Mouse (Mus musculus) testis, adult 2 months (tissue): ENCODE measurements around the gene Trmt10a. TPM values are rescaled to one million over a fixed set of nuclear protein-coding genes. Genes with fewer than 3 reads are reported as not detected.
A peak's percentile ranks its signal among the peaks of the same experiment; 100 is the strongest.

ENCODE experiments used
- H3K27ac ChIP-seq: fragments of 200-500 bp; 2 replicates; pipeline ENCODE4 v1.5.1; 2012; ENCODE audit warnings: low read depth, low read length; ENCODE audit not compliant: control insufficient read depth, insufficient read depth
- H3K27me3 ChIP-seq: fragments of 200-500 bp; 2 replicates; pipeline ENCODE4 v1.6.1; 2012; ENCODE audit warnings: mild to moderate bottlenecking, low read length, moderate library complexity; ENCODE audit not compliant: control insufficient read depth, insufficient read depth
- H3K36me3 ChIP-seq: fragments of 200-500 bp; 2 replicates; pipeline ENCODE4 v1.6.1; 2012; ENCODE audit warnings: mild to moderate bottlenecking, low read length; ENCODE audit not compliant: control insufficient read depth, insufficient read depth
- H3K4me1 ChIP-seq: fragments of 200-500 bp; 2 replicates; pipeline ENCODE4 v1.6.1; 2012; ENCODE audit warnings: low read length; ENCODE audit not compliant: control insufficient read depth, insufficient read depth
- H3K4me3 ChIP-seq: fragments of 200-500 bp; 2 replicates; pipeline ENCODE4 v1.5.1; 2012; ENCODE audit warnings: low read depth, mild to moderate bottlenecking, low read length, moderate library complexity, mixed read lengths; ENCODE audit not compliant: control insufficient read depth
- CTCF ChIP-seq: fragments of 200-500 bp; IDR thresholded peaks from 2 replicates; pipeline ENCODE4 v1.5.1; 2012; ENCODE audit warnings: low read depth, mild to moderate bottlenecking, inconsistent platforms, low read length, moderate library complexity; ENCODE audit not compliant: control insufficient read depth, insufficient read depth, insufficient replicate concordance
- POLR2A ChIP-seq: fragments of 200-500 bp; IDR thresholded peaks from 2 replicates; pipeline ENCODE4 v1.6.1; 2012; ENCODE audit warnings: low read depth, mild to moderate bottlenecking, inconsistent platforms, low read length, moderate library complexity; ENCODE audit not compliant: control insufficient read depth
- polyA plus RNA-seq: library from polyadenylated mRNA; depleted of rRNA; stranded (reverse); fragments of >200 nt; gene quantifications from 2 replicates; pipeline ENCODE4 v1.2.3, GENCODE M21; 2012; rRNA removed

Gene Trmt10a
- 36.2 and 37.1 TPM in 2 replicates for polyA plus RNA-seq

DNA sequence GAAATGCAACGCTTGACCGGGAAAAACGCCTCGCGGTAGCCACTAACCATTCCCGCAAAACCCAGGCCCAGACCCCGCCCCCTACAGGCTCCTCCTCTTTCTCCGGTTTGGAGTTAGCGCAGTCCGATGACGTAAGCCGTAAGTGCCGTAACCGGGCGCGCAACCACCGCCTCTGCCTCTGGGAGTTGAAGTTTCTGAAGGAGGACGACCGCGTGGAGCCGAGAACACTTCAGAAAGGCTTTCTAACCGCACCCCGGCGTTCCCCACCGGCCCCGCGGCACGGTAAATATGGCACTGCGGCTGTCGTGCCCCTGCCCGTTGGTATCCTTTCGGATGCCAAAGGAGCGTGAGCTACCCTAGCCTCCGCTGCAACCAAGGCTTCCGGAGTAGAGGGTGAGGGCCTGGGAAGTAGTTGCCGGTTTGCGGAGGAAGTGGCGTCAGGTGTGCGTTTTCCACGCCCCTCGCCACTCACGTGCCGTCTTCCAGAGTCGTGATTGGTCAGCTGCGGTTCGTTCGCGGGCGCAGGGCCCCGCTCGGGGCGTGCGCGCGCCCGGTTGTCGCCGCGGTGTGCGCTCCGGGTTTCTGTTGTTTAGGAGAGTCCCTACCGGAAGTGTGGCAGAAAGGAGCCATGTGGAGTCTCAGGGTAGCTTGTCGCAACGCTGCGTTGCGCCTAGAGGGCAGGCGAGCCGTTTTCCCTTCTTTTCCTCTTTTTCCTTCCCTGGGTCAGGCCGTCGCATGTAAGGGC, at the start of gene Trmt10a:
Gene Trmt10a (plus strand): TSS at position 134 of the 745 bp plus-strand sequence.
- Histone ChIP-seq H3K4me3 (peak within 1 kb of the TSS; percentile 99), H3K27me3 (no peaks in the 10 kb centered on the region), H3K4me1 (peaks cover 2% of the 10 kb centered on the region; the same call in 1 of the 2 replicates), H3K36me3 (no peaks in the 10 kb centered on the region; the same call in 1 of the 2 replicates), H3K27ac (peak within 1 kb of the TSS; percentile 100)
- TF ChIP-seq POLR2A = peak; percentile 93
- TF ChIP-seq CTCF = peak; percentile 16; the same call in 1 of the 2 replicates

DNA sequence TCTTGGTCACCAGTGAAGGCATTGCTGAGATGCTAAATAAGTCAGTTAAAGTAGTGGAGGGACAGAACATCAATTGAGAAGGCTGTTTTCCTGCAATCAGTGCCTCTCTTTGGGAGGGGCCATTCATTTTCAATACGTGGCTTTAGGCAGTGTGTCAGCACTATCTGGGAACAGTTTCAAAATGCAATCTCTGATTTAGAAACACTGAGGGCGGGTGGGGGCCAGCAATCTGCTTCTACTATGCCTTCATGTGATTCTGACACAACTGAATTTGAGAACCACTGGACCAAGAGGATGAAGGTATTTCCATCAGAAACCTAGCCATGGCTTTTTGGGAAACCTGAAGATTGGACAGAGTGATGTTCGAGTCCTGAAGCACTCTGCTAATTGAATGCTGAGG, 47.9 kb upstream of the Trmt10a start:
- Histone ChIP-seq H3K27me3 (no peaks in the 10 kb centered on the region), H3K27ac (no peak overlapping the region), H3K4me1 (no peaks in the 10 kb centered on the region), H3K36me3 (peaks cover 2% of the 10 kb centered on the region; the same call in 1 of the 2 replicates), H3K4me3 (no peak overlapping the region)
- no peak for TF ChIP-seq POLR2A
- TF ChIP-seq CTCF = no peak

DNA sequence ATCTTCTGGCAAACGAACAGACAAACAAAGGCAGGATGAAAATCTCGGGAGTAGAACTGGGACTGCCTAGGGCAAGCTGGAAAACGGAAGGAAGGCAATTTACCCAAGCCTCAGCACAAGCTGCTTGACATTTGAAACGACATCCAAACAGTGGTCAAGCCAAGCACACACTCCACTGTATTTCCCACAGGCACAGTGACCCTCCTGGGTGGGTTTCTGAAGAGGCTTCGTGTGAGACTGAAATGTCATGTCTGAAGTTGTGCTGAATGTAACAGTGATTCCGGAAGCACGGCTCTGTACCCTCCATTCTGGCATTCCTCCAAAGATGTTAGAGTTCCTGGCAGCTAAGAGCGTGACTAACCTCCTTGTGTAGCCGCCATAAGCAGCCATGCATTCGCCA, 47.5 kb upstream of the Trmt10a start:
- H3K27ac ChIP-seq = no peak overlapping the region
- TF ChIP-seq CTCF = no peak
- no peak for TF ChIP-seq POLR2A

DNA sequence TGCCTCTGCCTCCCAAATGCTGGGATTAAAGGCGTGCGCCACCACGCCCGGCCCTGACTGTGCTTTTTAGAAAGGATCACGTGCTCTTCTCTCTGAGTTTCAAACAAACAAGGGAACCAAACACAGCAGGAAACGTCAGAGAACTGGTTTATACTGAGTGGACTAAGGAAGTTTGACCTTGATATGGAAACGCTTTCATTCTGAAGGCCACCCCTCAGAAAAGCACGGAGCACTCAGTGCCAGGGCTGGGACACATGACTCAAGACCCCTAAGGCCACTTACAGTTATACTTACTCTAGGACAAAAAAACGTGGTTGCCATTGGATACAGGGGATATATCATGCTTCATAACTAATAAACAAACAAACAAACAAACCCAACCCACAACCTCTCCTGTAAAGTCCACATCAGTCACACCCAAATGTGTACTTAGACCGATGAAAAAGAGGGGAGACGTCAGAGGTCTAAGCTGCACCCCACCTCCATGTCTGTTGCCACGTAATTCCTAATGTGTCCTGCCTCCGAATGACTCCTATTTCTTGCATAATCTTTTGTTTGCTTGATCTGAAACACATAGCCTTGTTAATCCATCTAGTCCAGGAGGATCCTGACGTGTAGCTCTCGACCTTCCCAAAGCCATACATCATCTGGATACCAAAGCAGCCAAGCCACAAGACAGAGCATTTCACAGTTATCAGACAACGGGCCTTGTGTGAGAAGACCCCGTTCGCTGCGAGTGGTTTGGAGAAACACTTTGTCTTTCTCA, 46.8 kb upstream of the Trmt10a start:
- no peaks in the 10 kb centered on the region for H3K27me3 ChIP-seq
- peaks cover 2% of the 10 kb centered on the region; the same call in 1 of the 2 replicates for H3K36me3 ChIP-seq
- no peak overlapping the region for H3K4me3 ChIP-seq
- H3K4me1 ChIP-seq = no peaks in the 10 kb centered on the region
- no peak for TF ChIP-seq CTCF
- no peak for TF ChIP-seq POLR2A
- no peak overlapping the region for H3K27ac ChIP-seq

More for the DNA sequence above, 47.5 kb upstream of the Trmt10a start:
- Histone ChIP-seq H3K4me3 (no peak overlapping the region), H3K4me1 (no peaks in the 10 kb centered on the region), H3K36me3 (peaks cover 2% of the 10 kb centered on the region; the same call in 1 of the 2 replicates), H3K27me3 (no peaks in the 10 kb centered on the region)

DNA sequence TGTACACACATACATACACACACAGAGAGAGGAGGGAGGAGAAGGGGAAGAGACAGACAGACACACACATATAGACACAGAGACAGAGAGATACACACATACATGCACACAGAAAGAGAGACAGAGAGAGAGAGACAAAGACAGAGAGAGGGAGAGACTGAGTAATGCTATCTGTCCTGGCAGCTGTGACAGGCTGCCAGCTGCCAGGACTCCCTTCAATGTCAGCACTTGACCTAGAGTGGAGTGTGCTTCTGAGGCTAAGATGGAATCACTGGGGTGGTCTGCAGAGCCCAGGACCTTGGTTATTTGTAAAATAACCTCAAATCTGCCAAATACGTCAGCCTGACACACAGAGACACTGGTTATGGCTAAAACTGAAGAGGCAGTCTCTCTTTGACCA, 45.5 kb upstream of the Trmt10a start:
- no peaks in the 10 kb centered on the region for H3K27me3 ChIP-seq
- no peak overlapping the region for H3K27ac ChIP-seq

DNA sequence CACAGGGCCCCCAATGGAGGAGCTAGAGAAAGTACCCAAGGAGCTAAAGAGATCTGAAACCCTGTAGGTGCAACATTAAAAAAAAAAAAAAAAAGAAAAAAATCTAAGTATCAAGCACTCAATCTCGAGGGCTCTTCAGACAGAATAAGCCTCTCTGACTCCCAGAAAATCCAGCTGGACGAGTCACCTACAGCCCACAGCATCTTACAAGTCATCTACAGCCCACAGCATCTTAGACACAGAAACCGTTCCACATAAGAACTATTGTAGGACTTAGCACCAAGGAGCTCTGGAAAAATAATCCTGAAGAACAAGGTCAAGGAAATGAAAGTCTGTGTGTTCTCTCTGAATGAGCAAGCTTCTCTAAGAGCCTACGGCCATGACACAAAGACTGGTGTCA, 41.3 kb upstream of the Trmt10a start:
- no peak overlapping the region for H3K4me3 ChIP-seq
- no peak for TF ChIP-seq CTCF
- TF ChIP-seq POLR2A = no peak

More for the DNA sequence above, 45.5 kb upstream of the Trmt10a start:
- no peak overlapping the region for H3K4me3 ChIP-seq
- TF ChIP-seq CTCF = no peak
- no peak for TF ChIP-seq POLR2A
- H3K4me1 ChIP-seq = no peaks in the 10 kb centered on the region
- H3K36me3 ChIP-seq = peaks cover 2% of the 10 kb centered on the region; the same call in 1 of the 2 replicates

DNA sequence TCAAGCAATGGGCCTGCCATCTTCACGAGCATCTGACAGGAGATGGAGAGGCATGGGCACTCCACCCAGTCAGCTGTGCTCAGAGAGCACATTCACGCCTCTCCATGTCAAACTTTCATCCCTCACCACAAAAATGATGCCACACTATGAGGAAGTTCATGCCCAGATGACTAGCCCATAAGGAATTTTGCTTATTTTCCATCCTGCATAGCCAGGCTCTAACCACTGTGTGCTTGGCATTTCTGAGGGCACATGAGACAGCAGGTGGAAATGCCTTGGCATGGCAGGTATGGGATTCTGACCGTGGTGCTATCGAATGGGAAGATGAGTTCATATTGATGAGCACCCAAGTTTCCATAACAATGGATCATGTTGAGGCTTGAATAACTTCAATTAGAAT, 39.6 kb upstream of the Trmt10a start:
- TF ChIP-seq POLR2A (no peak), CTCF (no peak)

More for the DNA sequence above, 41.3 kb upstream of the Trmt10a start:
- H3K27me3 ChIP-seq = no peaks in the 10 kb centered on the region
- H3K27ac ChIP-seq = no peak overlapping the region
- H3K4me1 ChIP-seq = no peaks in the 10 kb centered on the region
- no peaks in the 10 kb centered on the region for H3K36me3 ChIP-seq

More for the DNA sequence above, 39.6 kb upstream of the Trmt10a start:
- H3K4me1 ChIP-seq = no peaks in the 10 kb centered on the region
- no peak overlapping the region for H3K27ac ChIP-seq
- no peak overlapping the region for H3K4me3 ChIP-seq
- H3K36me3 ChIP-seq = no peaks in the 10 kb centered on the region
- no peaks in the 10 kb centered on the region for H3K27me3 ChIP-seq
